Mouse (Mus musculus) stomach, postnatal 0 days (tissue): ENCODE measurements around the gene Zc3hc1.

Source experiments
- CTCF ChIP-seq: IDR thresholded peaks from 2 replicates; pipeline ENCODE4 v1.5.1; 2016; ENCODE audit warnings: antibody characterized with exemption, low read depth, mild to moderate bottlenecking, moderate library complexity
- EP300 ChIP-seq: optimal IDR thresholded peaks from 2 replicates; pipeline ENCODE3; 2016; ENCODE audit warnings: antibody characterized with exemption

DNA sequence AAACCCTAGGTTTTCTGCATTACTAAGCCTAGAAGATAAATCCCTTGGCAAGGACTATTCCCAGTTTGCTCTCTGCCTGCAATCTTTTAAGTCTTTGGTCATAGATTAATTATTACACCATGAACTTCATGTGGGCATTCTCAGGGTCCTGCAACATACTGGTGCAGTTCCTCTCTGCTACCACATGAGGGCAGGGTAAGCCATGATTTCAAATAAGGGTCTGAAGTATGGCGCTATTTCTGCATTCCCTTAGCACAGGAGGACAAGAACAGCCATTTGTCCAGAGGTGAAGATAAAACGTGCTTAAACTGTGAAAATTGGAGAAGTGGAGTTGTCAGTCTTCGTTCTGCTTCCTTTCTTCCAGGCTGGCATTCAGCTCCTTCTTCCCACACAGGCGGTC, 12.6 kb upstream of the Zc3hc1 start:
- TF ChIP-seq CTCF (peak; percentile 99), EP300 (no peak)
